Mouse (Mus musculus) hindlimb bud, embryonic 11.5 days (tissue): ENCODE data around the gene Hist1h4a.

Source experiments
- DNase-seq: peaks from one replicate; pipeline ENCODE4 v3.0.0-alpha.2; 2012; ENCODE audit warnings: low read depth, low spot score; ENCODE audit errors: extremely low spot score

Hist1h4a gene

DNA sequence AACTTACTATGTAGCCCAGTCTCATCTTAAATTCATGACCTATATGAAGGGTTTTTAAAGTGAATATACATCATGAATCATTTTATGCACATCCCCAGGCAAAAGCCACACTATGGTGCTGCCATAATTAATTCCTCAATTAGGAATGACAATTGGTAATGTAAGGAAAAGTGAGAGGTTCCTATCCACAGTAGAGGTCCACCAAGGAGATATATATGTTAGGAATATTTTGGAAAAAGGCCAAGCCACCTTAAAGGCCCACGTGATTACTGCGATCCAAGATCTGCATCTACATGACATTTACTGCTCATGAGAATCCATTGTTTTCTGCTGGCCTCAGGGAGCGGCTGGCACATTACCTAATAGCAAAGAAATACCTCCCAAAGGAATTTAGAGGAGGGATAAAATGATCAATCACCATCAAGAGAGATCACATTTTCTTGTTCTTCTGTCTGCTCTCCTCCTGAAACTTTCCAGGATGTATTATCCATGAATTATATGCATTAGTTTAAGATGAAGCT, 1.7 kb downstream of the Hist1h4a start:
- DNase-seq, result no peak

DNA sequence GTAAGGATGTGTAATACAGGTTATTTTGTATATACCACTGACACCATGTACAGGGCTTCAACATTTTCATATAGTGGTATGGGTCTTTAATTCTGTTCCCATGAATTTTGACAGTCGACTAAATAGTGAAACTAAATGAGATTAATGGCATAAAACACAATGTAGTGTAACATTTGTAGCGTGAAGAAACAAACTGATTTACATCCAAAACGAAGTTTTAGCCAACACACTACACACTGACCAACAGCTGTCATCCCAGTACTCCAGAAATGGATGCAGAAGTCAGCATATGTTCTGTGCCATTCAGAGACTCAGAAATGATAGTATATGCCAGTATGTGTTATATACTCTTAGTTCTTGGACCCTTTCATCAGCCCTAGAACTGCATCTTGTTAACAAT, 3.1 kb downstream of the Hist1h4a start:
- DNase-seq, result no peak

DNA sequence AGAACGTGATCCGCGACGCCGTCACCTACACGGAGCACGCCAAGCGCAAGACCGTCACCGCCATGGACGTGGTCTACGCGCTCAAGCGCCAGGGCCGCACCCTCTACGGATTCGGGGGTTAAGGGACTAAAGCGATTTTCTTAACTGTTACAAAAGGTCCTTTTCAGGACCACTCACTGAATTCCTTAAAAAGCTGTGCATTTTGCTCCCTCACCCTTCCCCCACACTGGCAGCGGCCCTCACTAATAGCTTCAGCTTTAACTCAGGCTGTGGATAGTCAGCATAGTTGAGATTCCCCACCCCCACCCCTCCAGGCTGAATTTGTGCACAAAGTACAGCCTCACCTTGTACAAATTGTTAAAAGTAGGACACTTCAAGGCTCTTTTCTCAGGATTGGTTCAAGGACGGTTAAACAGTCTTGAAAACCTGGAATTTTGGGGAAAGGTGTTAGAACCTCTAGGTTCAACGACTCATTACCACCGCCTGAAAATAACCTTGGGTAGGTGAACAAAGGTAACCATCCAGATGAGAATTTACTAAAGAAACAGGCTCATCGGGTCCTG, 3.7 kb downstream of the Hist1h4a start:
- DNase-seq, result no peak

DNA sequence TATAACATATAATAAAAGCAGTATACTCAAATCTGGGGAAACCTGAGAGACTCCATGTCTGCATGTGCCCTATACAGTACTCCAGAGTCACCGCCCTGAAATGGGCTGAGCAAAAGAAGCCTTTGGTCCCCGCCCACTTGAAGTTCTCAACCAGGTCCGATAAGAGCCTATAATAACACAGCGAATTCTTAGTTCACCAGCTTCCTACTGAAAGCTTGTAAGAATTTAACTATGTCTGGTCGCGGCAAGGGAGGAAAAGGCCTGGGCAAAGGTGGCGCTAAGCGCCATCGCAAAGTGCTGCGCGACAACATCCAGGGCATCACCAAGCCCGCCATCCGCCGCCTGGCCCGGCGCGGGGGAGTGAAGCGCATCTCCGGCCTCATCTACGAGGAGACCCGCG, 4.2 kb downstream of the Hist1h4a start, which contains the start of gene Hist1h4b:
Hist1h4b (plus strand) TSS at position 224 of the 400 bp plus-strand sequence.
- DNase-seq, result peak; percentile 97

DNA sequence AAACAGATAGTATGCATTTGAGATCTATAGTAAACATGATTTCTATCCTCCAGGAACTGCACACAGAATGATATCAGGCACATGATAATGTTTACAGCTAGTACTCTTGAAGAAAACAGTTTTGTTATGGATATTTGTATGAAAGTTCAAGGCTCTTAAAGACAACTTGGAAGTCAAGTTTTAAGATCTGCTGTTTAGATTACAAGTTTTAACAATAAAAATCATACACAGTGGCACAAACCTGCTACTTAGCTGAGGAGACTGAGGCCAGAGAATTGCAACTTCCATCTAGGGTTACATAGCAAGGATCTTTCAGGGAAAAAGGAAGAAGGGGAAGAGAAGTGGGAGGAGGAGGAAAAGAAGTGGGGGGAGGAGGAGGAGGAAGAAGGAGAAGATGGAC, 6.0 kb downstream of the Hist1h4a start:
- no peak for DNase-seq

DNA sequence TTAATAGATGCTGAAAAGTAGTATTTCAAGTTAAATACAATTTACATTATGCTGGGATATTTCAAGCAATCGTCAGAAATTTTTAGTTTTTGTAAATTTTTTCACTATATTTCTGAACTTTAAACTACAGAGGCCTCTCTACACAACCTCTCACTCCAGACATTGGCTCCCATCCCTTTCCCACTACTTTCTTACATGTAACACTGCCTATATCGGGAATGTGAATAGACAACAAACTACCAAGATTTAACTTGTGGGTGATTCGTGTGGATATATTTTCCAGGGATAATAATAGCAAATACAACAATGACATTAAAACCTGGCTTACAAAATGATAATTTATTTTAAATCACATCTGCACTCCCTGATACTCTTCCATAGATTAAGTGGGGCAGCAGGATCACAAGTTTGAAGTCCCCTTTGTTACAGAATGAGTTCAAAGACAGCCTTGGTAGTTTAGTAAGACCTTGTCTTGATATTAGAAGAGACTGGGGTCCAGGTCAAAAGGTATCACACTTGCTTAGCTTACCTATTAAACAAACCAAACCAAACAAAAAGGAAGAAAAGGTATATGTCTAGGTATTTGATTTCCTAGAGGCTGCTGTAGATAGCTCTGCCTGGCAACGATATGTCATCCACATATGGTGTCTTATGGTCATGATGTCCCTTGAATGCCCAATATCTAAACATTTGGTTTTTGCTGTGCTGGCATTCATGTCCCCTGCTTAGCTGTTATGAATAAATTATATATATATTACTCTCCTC, 7.5 kb downstream of the Hist1h4a start:
- DNase-seq, result no peak

DNA sequence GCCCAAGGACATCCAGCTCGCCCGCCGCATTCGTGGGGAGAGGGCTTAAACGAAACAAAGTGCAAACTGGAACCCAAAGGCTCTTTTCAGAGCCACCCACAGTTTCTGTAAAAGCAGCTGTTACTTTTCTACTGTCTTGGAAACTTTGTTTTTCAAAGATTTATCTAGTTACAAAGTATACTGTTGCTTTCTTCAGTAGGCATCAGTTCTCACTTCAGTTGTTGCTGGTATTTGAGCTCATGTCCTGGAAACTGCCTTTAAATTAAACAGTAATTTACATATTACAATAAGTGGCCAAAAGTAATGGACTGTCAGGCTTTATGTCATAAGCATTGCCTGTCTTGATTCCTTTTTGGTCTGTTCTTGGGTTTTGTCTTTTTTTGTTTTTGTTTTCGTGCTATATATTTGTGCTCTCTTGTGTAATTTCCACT, 8.3 kb downstream of the Hist1h4a start:
- DNase-seq, result no peak

DNA sequence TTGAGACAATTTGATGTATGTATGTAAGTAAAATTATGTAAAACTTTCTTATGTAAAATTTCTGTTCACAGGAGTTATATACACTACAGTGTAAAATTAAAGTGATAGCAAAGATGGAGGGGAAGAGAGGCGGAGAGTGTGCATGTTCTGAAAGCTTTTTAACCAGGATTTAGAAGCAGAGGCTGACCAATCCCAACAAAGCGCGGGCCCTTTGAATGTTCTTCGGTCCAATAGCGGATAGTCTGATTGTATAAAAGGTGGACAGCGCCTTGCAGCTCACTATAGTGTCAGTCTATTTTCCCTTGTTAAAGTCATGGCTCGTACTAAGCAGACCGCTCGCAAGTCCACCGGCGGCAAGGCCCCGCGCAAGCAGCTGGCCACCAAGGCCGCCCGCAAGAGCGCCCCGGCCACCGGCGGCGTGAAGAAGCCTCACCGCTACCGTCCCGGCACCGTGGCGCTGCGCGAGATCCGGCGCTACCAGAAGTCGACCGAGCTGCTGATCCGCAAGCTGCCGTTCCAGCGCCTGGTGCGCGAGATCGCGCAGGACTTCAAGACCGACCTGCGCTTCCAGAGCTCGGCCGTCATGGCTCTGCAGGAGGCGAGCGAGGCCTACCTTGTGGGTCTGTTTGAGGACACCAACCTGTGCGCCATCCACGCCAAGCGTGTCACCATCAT, 8.8 kb downstream of the Hist1h4a start, which contains the start of gene Hist1h3b:
Hist1h3b (plus strand) TSS at position 201 of the 675 bp plus-strand sequence.
- peak; percentile 92 for DNase-seq

DNA sequence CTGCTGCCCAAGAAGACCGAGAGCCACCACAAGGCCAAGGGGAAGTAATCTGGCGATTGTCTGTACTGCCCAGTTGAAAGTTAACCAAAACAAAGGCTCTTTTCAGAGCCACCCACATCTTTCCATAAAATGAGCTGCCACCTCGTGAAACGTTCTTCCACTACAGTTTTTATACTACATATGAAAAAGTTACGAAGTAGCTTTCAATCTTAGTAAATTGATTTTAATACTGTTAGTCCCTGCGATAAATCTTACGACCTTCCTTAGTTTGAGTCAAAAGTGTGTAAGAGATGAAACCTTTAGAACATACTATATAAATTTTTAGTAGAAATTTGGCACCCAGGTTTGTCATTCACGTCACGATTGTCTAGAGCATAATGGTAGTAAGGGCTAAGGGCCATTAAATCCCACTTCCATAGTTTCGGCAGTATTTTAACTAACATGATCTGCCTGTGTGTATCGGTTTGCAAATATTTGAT, 9.5 kb downstream of the Hist1h4a start:
- peak; percentile 53 for DNase-seq

DNA sequence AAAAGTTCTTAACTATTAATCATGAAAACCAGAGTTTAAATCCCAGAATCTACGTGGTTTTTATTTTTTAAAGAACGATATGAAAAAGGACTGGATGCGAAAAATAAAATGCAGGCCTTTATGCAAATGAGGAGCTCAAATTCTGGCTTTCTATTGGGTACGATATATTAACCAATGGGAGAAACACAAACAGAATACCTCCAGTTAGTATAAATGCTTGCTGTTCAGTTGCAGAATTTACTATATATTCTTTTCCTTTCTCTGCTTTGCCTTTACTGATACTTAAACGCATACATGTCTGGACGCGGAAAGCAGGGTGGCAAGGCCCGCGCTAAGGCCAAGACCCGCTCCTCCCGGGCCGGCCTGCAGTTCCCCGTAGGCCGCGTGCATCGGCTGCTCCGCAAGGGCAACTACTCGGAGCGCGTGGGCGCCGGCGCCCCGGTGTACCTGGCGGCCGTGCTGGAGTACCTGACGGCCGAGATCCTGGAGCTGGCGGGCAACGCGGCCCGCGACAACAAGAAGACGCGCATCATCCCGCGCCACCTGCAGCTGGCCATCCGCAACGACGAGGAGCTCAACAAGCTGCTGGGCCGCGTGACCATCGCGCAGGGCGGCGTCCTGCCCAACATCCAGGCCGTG, 10.1 kb downstream of the Hist1h4a start, which contains the start of gene Hist1h2ab:
Hist1h2ab (plus strand) TSS at position 288 of the 639 bp plus-strand sequence.
- DNase-seq, result peak; percentile 89

DNA sequence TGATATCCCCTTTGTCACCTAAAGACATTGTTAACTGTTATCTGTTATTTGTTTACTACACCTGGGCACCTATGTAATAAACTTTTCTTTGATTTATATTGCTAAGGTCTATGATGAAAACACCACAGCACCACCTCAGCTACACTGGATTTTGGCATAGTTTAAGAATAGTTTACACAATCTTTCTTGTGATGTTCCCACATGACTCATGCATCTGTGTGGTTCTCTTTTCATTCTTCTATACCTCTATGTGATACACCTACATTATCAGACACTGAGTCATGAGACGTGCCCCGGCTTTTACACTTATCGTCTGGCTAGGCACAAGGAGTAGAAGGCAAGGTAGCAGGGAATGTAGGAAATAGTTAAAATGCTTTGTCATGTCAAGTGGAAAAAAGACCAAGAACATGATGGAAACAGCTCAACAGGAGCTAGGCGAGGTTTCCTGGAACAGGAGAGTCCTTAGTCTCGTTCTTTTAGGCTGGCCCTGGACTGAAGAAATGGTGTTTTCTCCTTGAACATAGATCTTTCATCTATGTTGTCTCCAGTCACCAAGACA, 11.4 kb downstream of the Hist1h4a start:
- no peak for DNase-seq

DNA sequence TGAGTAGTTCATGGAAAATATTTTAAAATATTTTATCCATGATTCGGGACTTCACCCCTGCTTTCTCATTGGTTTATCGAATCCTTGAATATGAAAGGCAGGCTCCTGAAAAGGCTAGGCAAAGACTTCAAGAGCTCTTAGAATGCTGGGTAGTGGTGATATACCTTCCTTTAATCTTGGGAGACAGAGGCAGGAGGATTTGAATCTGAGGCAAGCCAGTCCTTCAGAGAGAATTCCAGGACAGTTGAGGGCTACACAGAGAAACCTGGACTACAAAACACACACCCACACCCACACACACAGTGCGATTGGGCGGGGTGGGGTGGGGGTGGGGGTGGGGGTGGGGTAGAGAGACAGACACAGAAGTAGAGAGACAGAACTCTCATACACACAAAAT, 13.1 kb downstream of the Hist1h4a start:
- no peak for DNase-seq

DNA sequence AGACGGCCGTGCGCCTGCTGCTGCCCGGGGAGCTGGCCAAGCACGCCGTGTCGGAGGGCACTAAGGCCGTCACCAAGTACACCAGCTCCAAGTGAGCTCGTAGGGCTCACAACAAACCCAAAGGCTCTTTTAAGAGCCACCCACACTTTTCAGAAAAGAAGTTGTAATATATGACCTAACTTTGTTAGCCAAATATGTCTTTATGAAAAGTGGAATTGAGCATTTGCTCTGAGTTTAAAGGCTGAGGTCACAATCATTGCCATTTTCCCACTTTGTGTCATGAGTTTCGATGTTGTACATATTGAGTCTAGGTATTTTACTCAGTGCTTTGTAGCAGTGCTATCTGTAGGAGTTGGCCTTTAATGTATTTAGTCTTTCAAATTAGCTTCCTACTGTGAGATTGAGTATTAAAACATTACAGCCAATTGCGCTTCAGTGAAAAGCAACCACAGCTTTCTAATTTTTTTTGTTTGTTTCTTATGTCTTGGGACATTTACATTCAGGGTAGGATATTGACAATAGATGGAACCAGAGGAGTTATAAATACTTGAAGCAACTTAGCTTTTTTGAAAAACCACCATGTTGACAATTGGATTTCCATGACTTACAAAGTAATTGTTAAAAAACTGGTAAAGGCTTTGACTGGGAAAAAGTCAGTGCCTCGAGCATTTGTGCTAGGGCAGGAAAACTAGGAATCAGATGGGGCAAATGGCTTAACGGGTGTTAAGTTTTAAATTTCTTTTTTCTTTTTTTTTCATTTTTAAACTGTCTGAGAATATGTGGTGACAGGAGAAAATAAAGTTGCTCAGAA, 13.7 kb downstream of the Hist1h4a start:
- DNase-seq, result peak; percentile 62

DNA sequence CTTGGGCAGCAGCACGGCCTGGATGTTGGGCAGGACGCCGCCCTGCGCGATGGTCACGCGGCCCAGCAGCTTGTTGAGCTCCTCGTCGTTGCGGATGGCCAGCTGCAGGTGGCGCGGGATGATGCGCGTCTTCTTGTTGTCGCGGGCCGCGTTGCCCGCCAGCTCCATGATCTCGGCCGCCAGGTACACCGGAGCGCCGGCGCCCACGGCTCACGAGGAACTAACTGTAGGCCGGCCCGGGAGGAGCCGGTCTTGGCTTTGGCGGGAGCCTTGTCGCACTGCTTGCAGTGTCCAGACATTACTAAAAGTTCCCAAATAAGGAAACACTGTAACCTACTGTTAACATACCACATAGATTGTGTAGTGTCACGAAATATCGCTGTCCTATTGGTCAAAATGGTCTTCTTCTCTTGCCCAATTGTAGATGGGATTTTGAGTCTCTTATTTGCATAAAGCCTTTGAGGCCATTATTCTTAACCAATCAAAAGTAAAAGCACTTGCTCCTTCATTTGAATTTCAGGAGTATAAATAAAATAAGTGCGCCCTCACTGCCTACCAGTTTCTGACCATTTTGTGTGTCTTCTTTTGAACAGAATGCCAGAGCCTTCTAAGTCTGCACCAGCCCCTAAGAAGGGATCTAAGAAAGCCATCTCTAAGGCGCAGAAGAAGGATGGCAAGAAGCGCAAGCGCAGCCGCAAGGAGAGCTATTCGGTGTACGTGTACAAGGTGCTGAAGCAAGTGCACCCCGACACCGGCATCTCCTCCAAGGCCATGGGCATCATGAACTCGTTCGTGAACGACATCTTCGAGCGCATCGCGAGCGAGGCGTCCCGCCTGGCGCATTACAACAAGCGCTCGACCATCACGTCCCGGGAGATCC, 14.6 kb downstream of the Hist1h4a start, which contains the start of gene Hist1h2bb:
Hist1h2bb (plus strand) TSS at position 534 of the 880 bp plus-strand sequence.
- peak; percentile 93 for DNase-seq

DNA sequence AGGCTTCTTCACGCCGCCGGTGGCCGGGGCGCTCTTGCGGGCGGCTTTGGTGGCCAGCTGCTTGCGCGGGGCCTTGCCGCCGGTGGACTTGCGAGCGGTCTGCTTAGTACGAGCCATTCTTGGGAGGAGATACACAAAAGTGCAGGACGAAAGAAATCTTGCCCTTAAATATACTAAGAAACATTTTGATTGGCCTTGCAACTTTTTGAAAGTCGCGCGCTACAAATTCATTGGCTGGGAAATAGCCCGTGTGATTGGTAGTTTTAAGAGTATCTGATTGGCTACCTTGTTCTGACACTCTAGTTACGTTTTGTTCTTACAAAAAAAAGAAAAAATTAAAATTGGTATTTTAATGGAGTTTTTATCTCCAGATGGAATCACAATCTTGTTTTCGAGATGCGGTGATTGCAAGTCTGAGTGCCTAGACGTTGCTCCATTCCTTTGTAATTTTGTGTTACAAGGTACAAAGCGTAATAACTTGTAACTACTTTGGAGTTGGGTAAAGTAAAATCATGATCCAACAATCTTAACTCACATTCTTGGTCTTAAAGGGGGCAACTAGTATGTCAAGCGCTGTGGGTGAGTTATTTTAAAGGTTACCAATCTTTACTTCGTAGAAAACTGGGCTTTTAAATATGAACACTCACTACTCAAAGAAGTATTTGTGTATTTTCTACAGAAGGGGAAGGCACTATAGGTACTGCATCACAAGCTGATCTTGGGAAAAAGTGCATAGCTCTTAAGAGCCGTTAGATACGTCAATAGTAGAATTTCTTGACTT, 15.5 kb downstream of the Hist1h4a start, which contains the start of gene Hist1h3c:
Hist1h3c (minus strand) TSS at position 222 of the 781 bp plus-strand sequence.
- DNase-seq, result peak; percentile 91

DNA sequence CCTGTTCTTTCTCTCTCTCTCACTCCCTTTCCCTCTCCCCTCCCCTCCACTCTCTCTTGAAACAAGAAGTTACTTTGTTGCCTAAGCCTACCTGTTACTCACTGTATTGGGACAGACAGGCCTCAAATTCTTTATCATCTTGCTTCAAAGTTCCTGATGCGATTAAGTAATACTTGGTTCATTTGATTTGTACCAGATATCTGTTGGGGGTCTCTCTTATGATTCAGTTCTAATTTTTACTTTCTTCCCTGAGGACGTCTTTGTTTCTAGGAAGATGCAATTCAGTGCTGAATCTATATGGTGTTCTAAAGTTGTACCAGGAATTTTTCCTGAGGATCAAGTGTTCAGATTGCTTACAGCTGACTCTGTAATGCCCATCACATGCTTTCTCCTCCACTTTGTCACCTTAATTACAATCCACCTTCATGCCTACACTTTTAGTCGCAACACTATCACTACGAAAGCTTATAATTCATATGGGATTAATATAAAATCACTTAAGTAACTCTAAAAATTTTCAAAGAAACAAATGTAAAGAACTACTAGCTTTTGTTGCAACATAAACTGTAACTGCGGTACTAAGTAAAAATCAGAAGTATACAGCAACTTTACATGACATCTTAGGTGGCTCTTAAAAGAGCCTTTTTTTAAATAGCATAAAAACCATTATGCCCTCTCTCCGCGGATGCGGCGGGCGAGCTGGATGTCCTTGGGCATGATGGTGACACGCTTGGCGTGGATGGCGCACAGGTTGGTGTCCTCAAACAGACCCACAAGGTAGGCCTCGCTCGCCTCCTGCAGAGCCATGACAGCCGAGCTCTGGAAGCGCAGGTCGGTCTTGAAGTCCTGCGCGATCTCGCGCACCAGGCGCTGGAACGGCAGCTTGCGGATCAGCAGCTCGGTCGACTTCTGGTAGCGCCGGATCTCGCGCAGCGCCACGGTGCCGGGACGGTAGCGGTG, 16.3 kb downstream of the Hist1h4a start:
- DNase-seq, result peak; percentile 68

DNA sequence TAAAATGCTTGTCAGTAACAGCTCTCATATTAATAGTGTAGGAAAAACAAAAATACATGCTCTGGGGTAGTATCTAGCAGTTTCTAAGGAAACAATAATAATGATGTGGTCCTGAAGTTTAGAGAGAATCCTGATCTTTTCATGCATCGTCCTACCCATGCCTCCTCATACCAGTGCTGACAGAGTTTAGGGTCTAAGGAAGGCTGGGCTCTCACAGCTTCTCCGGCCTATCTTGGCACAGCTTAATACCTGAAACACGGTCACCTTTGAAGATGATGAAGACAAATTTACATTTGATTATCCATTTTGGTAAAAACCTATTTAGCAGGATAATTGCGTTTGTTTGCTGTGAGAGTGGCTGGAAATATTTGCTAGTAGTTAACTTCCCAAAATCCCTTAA, 17.1 kb downstream of the Hist1h4a start:
- DNase-seq, result no peak
